ENCODE assay signal across 9 mouse cellular contexts in the genomic region with DNA sequence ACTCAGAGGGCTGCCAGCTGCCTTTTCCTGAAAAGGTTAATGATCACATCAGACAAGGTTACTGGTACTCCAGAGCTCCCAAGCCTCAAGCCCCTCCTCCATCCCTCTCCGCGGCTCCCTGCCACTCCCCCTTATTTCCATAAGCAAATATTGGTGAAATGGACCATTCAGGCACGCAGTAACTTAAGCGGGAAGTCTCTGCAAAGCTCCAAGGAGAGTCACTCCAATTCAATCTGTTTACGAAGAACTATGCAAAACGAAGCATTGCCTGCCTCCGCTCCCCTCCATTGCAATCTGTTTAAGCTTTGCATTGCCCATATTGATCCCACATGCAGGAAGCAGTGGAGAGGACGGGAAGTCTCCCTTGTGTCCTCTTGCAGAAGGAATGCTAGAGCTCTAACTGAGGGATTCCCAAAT. TPM values are rescaled to one million over a fixed set of nuclear protein-coding genes. Genes with fewer than 3 reads are reported as not detected.
DNase-seq lines count a peak whose midpoint lies in the region; ATAC-seq and TF ChIP-seq lines count a peak whose summit lies in the region.
"Had no signal": no experiment of that assay in that cellular context is flagged by ENCODE, and none has a peak within 500 bp of the region (broad histone marks: within the 10 kb centered on the region; RNA-seq: fewer than 3 reads in every experiment).

Gene Apela, minus strand, starts transcription at position 220 of the 417 bp plus-strand sequence.

- peak within 1 kb of the TSS; percentile 95 for H3K9ac ChIP-seq in ES-Bruce4 (ENCODE audit: low read depth, poor library complexity, severe bottlenecking)
- H3K9ac ChIP-seq in heart, embryonic 14.5 days (ENCODE audit: low read length): peak within 1 kb of the TSS; percentile 30
- H3K9ac ChIP-seq in lung, embryonic 16.5 days (ENCODE audit: low read length): no peak within 1 kb of the TSS

- H3K4me3 ChIP-seq in ES-Bruce4 (ENCODE audit: low read depth, low read length): peak within 1 kb of the TSS; percentile 79
- H3K4me3 ChIP-seq in heart, embryonic 14.5 days (ENCODE audit: control insufficient read depth in 1 of 2, insufficient read depth in 1 of 2, low read depth in 1 of 2, low read length in 2 of 2): peak within 1 kb of the TSS; percentile 28 to 43
- H3K4me3 ChIP-seq in lung, embryonic 16.5 days (ENCODE audit: low read length): peak within 1 kb of the TSS; percentile 27

- peak; percentile 26 for DNase-seq in adrenal gland, postnatal 25 days
- peak; percentile 72 for DNase-seq in kidney, postnatal 14 days
- DNase-seq in yolk sac, embryonic 10.5 days (ENCODE audit: low spot score): peak; percentile 80
- no peak for DNase-seq in c-Kit-positive CD71-positive TER-119-positive erythroid progenitor cells, embryonic 14.5 days (ENCODE audit: low spot score)
- no peak for DNase-seq in thymus, postnatal 10 days (ENCODE audit: low spot score in 2 of 2)

- TF ChIP-seq CTCF in ES-Bruce4 (IDR thresholded peaks at IDR 0.05; ENCODE audit: low read depth, low read length): no peak

- peak within 1 kb of the TSS; percentile 92 for H3K27ac ChIP-seq in ES-Bruce4 (ENCODE audit: insufficient read depth, low read length)
- H3K27ac ChIP-seq in heart, embryonic 14.5 days (replicated peaks in 1 of 2; ENCODE audit: control insufficient read depth in 1 of 2, insufficient read depth in 1 of 2, low read depth in 2 of 2, low read length in 2 of 2): no peak within 1 kb of the TSS
- no peak within 1 kb of the TSS for H3K27ac ChIP-seq in lung, embryonic 16.5 days (ENCODE audit: low read length)
- H3K27ac ChIP-seq: macrophage had no signal

- TF ChIP-seq POLR2A in ES-Bruce4 (IDR thresholded peaks at IDR 0.05; ENCODE audit: insufficient read depth, low read length): peak; percentile 22

- peak; percentile 71 for TF ChIP-seq EP300 in ES-Bruce4 (IDR thresholded peaks at IDR 0.05; ENCODE audit: insufficient read depth, low read depth, low read length)

- H3K4me2 ChIP-seq in heart, embryonic 14.5 days (ENCODE audit: low read length): peak within 1 kb of the TSS; percentile 73
- peak within 1 kb of the TSS; percentile 53 for H3K4me2 ChIP-seq in lung, embryonic 16.5 days (ENCODE audit: low read depth, low read length)

- H3K27me3 ChIP-seq in ES-Bruce4 (ENCODE audit: control insufficient read depth, insufficient read depth, low read length, poor library complexity, severe bottlenecking): no peaks in the 10 kb centered on the region
- H3K27me3 ChIP-seq in heart, embryonic 14.5 days (ENCODE audit: control insufficient read depth, insufficient read depth, low read length): no peaks in the 10 kb centered on the region
- H3K27me3 ChIP-seq in lung, embryonic 16.5 days (ENCODE audit: control insufficient read depth, insufficient read depth, low read depth, low read length): no peaks in the 10 kb centered on the region

- peaks cover 5% of the 10 kb centered on the region; the same call in 1 of the 2 replicates for H3K36me3 ChIP-seq in ES-Bruce4 (ENCODE audit: control insufficient read depth, insufficient read depth, low read length, poor library complexity, severe bottlenecking)
- H3K36me3 ChIP-seq in heart, embryonic 14.5 days (ENCODE audit: control insufficient read depth, insufficient read depth, low read length): no peaks in the 10 kb centered on the region
- no peaks in the 10 kb centered on the region for H3K36me3 ChIP-seq in lung, embryonic 16.5 days (ENCODE audit: control insufficient read depth, insufficient read depth, low read length)

- H3K4me1 ChIP-seq in ES-Bruce4 (ENCODE audit: control insufficient read depth, insufficient read depth, low read length): no peaks in the 10 kb centered on the region
- peaks cover 2% of the 10 kb centered on the region in 2 experiments; a peak in 1 of 4 replicates for H3K4me1 ChIP-seq in heart, embryonic 14.5 days (ENCODE audit: control insufficient read depth in 2 of 2, insufficient read depth in 2 of 2, low read length in 2 of 2)
- no peaks in the 10 kb centered on the region for H3K4me1 ChIP-seq in lung, embryonic 16.5 days (replicated peaks; ENCODE audit: control insufficient read depth, insufficient read depth, low read length)

- peak; percentile 54; the same call in 1 of the 2 replicates for ATAC-seq in heart, embryonic 14.5 days (ENCODE audit: insufficient number of reproducible peaks, insufficient read depth, low FRiP score, low read depth)
- ATAC-seq in lung, embryonic 16.5 days (ENCODE audit: low read depth): peak; percentile 92

- whole genome bisulfite sequencing in heart, embryonic 14.5 days: under 1% methylated on average over 8 of the region's 8 CpGs
- under 1% methylated on average over 8 of the region's 8 CpGs for WGBS in lung, embryonic 16.5 days

- no peaks in the 10 kb centered on the region for H3K9me3 ChIP-seq in ES-Bruce4 (replicated peaks; ENCODE audit: control insufficient read depth, insufficient read depth, low read length, poor library complexity, severe bottlenecking)
- H3K9me3 ChIP-seq in heart, embryonic 14.5 days (ENCODE audit: control insufficient read depth, low read length): no peaks in the 10 kb centered on the region
- H3K9me3 ChIP-seq in lung, embryonic 16.5 days (ENCODE audit: control insufficient read depth, low read length): no peaks in the 10 kb centered on the region

RNA-seq across cellular contexts. Expression of gene Apela, which starts in this region (rescaled TPM):
- polyA plus RNA-seq in ES-Bruce4 (2011; ENCODE audit: insufficient read depth, insufficient read length, low read depth, missing spikeins): 90.5 and 96.4 TPM in 2 replicates
- total RNA-seq in adrenal gland, postnatal 25 days (2021): not detected in 2 replicates
- 5.1 and 7.1 TPM in 2 replicates for polyA plus RNA-seq in heart, embryonic 14.5 days (2014; fragmentation: Nextera tagmentation; extraction: Ambion mirVana)
- 0.45 and 0.70 TPM in 2 replicates for polyA plus RNA-seq in lung, embryonic 16.5 days (2015; fragmentation: Nextera tagmentation; extraction: Ambion mirVana)
- polyA plus RNA-seq: macrophage had no signal

Comparison
In these comparisons a context has a peak if more than half of its experiments do, and no peak if none do; other contexts are left out.
1. RNA of gene Apela (polyA plus RNA-seq): 90.5 to 96.4 TPM in ES-Bruce4; 5.1 to 7.1 TPM in heart, embryonic 14.5 days and 0.45 to 0.70 TPM in lung, embryonic 16.5 days; every median in the first group is over 10 times any median in the second.
2. Peak in DNase-seq in adrenal gland, postnatal 25 days; RNA of the gene not detected or under 1 TPM.
3. Peak in ATAC-seq, H3K4me3 ChIP-seq and H3K4me2 ChIP-seq in lung, embryonic 16.5 days; RNA of the gene not detected or under 1 TPM.
4. H3K4me3 ChIP-seq: peak in every context shown above with its lines; median percentile 79 in ES-Bruce4; 36 in heart, embryonic 14.5 days; 27 in lung, embryonic 16.5 days.
5. DNase-seq: peak in kidney, postnatal 14 days (single experiment) and yolk sac, embryonic 10.5 days (single experiment); none in c-Kit-positive CD71-positive TER-119-positive erythroid progenitor cells, embryonic 14.5 days (single experiment) and thymus, postnatal 10 days (0 of 2).